Mouse (Mus musculus): ENCODE measurements around the gene Zfp800.

Gene Zfp800

GRCm38 (mm10) chr6:28397681-28398203 lies at the start of gene Zfp800:
Zfp800 (minus strand) TSS chr6:28398005.
- peak; percentile 71 for DNase-seq (ENCODE audit: low spot score)

GRCm38 (mm10) chr6:28431538-28431855 lies 33.7 kb upstream of the Zfp800 start:
- DNase-seq (ENCODE audit: low spot score), result no peak

- DNase-seq (ENCODE audit: low spot score), result no peak
These were observed 33.2 kb upstream of the Zfp800 start for GRCm38 (mm10) chr6:28430795-28431537.

DNA sequence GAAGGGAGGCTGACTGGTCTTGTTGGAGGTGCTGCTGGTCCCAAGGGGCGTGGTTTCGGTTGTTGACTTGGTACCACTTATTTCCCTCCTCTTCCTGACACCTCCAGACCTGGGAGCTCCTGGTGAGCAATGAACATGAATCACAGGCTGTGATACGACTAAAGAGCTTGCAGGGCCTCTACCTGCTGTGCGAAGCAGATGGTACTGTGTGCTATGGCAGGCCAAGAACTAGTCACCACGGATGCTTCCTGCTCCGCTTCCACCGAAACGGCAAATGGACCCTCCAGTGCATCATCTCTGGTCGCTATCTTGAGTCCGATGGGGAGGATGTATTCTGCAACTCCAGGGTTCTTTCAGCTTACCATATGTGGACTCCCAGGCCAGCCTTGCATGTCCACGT lies 32.1 kb upstream of the Zfp800 start:
- no peak for DNase-seq (ENCODE audit: low spot score)

GRCm38 (mm10) chr6:28428290-28428689 lies 30.5 kb upstream of the Zfp800 start, which contains the start of gene Gcc1:
Gcc1 (minus strand) TSS chr6:28428390.
- no peak for DNase-seq (ENCODE audit: low spot score)

DNA sequence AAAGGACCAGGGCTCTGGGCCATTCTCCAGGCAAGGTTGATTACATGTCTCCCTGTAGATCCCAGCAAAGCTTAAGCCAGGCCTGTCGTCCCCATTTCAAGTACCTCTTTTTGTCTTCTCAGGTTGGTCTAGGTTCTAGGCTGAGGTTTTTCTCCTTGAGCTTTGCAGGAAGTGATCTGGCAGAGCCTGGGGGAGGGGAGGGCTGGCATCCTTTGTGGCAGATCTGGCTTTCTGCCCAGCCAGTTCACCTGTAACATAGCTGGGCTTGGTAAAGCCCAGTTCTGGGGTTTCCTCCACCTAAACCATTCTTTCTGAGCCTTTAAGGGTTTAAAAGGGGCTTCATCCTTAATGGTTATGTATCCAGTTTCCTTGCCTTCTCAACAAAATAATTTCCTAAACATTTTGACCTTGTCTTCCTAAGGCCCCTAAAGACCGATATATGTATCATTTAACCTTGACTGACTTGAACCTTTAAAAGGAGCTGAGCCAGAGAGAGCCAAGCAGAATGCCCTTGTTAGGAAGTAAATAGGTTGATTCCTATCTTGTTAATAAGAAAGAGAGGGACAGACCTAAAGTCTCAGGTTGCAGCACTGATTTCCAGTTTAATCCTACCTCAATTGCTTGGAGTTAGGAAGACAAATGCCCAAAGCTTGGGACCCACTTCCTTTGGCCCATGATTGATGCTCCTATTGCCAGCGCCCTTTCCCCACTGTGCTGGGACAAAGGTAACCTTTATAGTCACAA lies 29.5 kb upstream of the Zfp800 start, which contains the start of gene Fscn3:
TSS of gene Fscn3 (plus strand) at position 694 of the 744 bp plus-strand sequence.
- no peak for DNase-seq (ENCODE audit: low spot score)

- no peak for DNase-seq (ENCODE audit: low spot score)
These were observed 27.2 kb upstream of the Zfp800 start for GRCm38 (mm10) chr6:28425019-28425418.

DNA sequence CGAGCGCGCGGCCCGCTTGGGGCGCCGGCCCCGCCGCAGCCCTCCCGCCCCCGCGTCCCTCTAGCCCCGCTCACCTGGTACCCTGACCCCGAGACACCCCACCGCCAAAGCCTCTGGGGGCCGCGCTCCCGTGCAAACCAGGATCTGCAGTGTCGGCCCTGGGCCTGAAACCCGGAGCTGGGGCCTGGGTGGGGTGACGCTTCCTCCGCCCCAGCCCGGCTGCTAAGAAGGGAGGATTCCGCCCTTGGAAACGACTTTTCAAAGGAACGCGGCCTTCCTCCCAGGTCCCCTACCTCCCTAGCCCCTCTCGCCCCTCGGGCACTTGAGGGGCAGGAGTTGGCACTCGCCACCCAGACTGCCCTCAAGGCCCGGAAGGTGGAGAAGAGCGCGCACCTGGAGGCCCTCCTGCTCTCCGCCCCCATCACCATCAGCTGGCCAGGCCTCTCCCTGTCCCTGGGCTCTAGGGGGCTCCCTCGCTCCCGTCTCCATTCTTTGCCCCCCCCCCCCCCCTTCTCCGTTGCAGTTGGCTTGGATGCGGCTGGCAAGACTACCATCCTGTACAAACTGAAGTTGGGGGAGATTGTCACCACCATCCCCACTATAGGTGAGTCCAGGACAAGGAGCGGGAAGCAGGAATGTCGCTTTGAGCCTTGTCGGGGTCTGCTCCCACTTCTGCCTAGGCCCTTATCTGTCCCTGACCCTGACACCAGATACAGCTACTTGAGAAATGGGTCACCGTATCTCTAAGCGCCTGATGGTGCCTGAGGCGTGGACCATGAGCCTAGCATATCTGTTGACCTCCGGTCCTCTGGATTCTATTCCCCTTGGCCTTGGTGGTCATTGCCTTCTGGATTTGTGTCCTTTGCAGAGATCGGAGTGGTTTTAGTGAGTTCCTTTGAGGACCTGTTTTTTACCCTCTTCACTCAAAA lies 26.2 kb upstream of the Zfp800 start:
- DNase-seq (ENCODE audit: low spot score), result peak; percentile 62

DNA sequence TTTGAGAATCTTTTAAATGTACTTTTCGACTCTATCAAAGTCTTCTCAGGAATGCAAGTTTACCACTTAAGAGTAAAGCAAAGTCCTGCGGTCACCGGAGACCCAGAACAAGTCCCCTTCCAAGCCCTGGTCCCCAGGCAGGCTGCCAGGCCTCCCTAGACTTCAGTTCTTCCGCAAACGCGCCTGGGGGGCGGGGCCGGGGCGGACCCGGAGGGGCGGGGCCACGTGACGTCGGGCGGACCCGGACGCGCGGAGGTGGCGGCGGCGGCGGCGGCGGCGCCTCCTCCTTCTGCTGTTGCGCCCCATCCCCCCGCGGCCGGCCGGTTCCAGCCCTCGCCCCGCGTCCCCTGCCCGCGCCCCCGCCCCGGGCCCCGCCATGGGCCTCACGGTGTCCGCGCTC lies 25.5 kb upstream of the Zfp800 start, which contains the start of gene Arf5:
TSS of gene Arf5 (plus strand) at position 248 of the 400 bp plus-strand sequence.
- DNase-seq (ENCODE audit: low spot score), result peak; percentile 85

DNA sequence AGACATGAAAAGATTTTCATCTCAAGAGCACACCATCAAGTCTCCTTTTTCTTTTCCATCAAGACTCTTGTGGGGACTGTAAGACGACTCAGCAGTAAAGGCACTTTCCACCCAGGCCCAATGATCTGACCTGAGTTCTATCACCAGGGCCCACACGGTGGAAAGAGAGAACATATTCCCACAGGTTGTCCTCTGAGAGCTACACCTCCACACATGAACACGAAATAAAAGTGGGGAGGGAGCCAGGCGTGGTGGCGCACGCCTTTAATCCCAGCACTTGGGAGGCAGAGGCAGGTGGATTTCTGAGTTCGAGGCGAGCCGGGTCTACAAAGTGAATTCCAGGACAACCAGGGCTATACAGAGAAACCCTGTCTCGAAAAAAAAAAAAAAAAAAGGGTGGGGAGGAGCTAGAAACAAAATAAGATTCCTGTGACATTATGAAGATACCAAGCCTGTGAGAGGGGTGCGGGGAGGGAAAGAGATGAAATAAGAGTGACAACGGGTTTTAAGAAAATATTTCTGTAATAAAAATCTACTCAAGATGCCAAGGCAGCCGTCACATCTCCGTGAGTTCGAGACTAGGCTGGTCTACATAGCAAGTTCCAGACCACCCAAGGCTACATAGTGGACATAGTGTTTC lies 25.0 kb upstream of the Zfp800 start:
- no peak for DNase-seq (ENCODE audit: low spot score)

GRCm38 (mm10) chr6:28421469-28422000 lies 23.7 kb upstream of the Zfp800 start:
- DNase-seq (ENCODE audit: low spot score), result peak; percentile 93

DNA sequence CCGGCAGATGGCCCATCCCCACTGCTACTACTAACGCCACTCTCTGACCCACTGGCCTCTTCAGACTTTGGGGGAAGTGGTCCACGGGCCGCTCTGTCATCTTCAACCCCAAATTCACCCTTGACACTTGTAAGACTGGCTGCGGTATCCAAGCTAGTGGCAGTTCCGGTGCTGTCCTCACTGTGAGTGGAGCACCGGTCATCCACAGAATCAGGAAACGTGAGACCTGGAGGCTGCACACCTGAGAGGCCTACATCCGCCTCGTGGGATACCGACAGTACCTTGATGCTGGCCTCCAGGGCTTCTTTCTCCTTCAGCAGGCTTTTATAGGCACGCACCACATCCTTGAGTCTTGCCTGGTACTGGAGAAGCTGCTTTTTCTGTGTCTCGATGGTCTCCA lies 23.1 kb upstream of the Zfp800 start:
- DNase-seq (ENCODE audit: low spot score), result no peak

- no peak for DNase-seq (ENCODE audit: low spot score)
These were observed 22.6 kb upstream of the Zfp800 start for GRCm38 (mm10) chr6:28420361-28420760.

- no peak for DNase-seq (ENCODE audit: low spot score)
These were observed 21.9 kb upstream of the Zfp800 start for GRCm38 (mm10) chr6:28419673-28420072.

GRCm38 (mm10) chr6:28418449-28418848 lies 20.6 kb upstream of the Zfp800 start:
- DNase-seq (ENCODE audit: low spot score), result no peak

DNA sequence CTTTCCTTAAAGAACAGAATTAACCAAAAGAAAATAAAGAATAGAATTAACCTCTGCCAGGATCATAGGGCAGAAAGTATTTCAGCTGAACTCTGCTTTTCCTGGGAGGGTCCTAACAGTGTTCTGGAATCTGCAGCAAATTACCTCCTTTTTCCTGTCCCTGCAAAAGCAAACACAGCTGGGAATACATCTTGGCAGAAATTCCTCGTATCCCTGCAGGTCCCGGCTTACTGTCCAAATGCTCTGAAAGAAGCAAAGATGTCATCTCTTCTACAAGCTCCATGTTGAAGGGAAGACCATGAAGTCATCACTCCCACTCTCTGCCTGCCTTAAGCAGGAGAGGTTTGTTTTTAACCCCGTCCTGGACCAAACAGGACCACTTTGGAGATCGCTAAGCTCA lies 19.2 kb upstream of the Zfp800 start:
- DNase-seq (ENCODE audit: low spot score), result no peak

GRCm38 (mm10) chr6:28411236-28411635 lies 13.4 kb upstream of the Zfp800 start:
- DNase-seq (ENCODE audit: low spot score), result no peak

DNA sequence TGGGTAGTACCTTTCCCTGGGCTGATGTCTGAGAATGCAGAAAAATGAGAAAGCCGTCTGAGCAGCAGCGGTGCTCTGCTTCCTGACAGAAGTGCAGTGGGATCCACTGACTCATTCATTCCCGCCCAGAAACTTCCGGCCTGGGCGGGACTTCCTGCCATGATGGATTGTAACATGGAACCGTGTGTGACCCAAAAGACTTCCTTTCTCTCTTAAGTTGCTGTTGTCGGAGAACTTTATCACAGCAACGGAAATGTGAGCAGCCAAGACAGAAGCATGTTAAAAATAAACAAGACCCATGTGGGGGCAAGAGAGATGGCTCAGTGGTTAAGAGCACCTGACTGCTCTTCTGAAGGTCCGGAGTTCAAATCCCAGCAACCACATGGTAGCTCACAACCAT lies 12.2 kb upstream of the Zfp800 start:
- DNase-seq (ENCODE audit: low spot score), result no peak

- no peak for DNase-seq (ENCODE audit: low spot score)
These were observed 2.0 kb upstream of the Zfp800 start for GRCm38 (mm10) chr6:28399791-28400190.

DNA sequence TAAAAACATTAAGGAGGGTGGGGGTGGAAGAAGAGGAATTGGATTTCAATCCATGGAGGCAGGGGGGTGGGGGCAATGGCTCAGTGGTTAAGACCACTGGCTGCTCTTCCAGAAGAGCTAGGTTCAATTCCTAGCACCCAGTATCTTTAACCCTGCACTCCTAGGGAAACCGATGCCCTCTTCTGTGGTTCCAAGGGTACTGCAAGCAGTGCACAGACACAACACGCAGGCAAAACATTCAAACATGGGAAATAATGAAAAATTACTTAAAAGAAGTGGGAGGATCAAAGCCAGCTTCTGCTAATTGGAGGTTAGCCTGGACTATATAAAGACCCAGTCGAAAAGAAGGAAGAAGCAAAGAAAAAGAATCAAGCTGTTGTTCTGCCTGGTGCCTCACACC lies 921 bp upstream of the Zfp800 start:
- DNase-seq (ENCODE audit: low spot score), result no peak

- DNase-seq (ENCODE audit: low spot score), result peak; percentile 74
These were observed 850 bp downstream of the Zfp800 start for GRCm38 (mm10) chr6:28396853-28397457.

Measured in embryo, embryonic 10.5 days (tissue).